Mouse (Mus musculus) CH12.LX (cell line): ENCODE results near the gene Nck2. TPM values are rescaled to one million over a fixed set of nuclear protein-coding genes. Genes with fewer than 3 reads are reported as not detected.

Source experiments
- DNase-seq: peaks from one replicate; pipeline ENCODE4 v3.0.0-alpha.2; 2013; ENCODE audit errors: extremely low read depth
- H3K27ac ChIP-seq: 2 replicates; pipeline ENCODE4 v1.5.1; 2012; ENCODE audit warnings: low read depth, mild to moderate bottlenecking, control low read depth, moderate library complexity; ENCODE audit not compliant: insufficient read depth
- H3K27me3 ChIP-seq: replicated peaks from 2 replicates; pipeline ENCODE3; 2012; ENCODE audit warnings: inconsistent platforms
- H3K36me3 ChIP-seq, 2 experiments: replicated peaks in 1 of 2; 2 replicates each; pipeline versions ENCODE3 to v1.6.1; 2012; ENCODE audit warnings: inconsistent platforms in 1 of 2, low read length in 1 of 2, mild to moderate bottlenecking in 1 of 2, mixed read lengths in 1 of 2, moderate library complexity in 1 of 2; ENCODE audit not compliant: control insufficient read depth in 1 of 2, insufficient read depth in 1 of 2
- H3K4me1 ChIP-seq, 2 experiments: 2 replicates each; pipeline ENCODE4 v1.6.1; 2012; ENCODE audit warnings: inconsistent platforms in 1 of 2, moderate library complexity in 1 of 2; ENCODE audit not compliant: insufficient read depth in 2 of 2, control insufficient read depth in 1 of 2
- H3K4me2 ChIP-seq: 2 replicates; pipeline ENCODE4 v1.6.1; 2012; ENCODE audit warnings: low read depth, mild to moderate bottlenecking, control low read depth; ENCODE audit not compliant: poor library complexity, insufficient read depth, severe bottlenecking
- H3K4me3 ChIP-seq, 3 experiments: fragments of 150-350 bp in 1 of 3; sonication (generic) in 1 of 3; replicated peaks in 1 of 3; 2 replicates each; pipeline versions ENCODE3 to v1.5.1; 2011 to 2012; ENCODE audit warnings: low read depth in 2 of 3, low read length in 2 of 3, mild to moderate bottlenecking in 2 of 3, moderate library complexity in 2 of 3, control low read depth in 1 of 3, improper control_type of control experiment in 1 of 3, inconsistent platforms in 1 of 3, mixed read lengths in 1 of 3; ENCODE audit not compliant: poor library complexity in 1 of 3
- H3K79me2 ChIP-seq: replicated peaks from 2 replicates; pipeline ENCODE4 v1.6.1; 2012; ENCODE audit warnings: mild to moderate bottlenecking, moderate library complexity; ENCODE audit not compliant: control insufficient read depth, poor library complexity, insufficient read depth, severe bottlenecking; ENCODE audit errors: extremely low read depth
- H3K9ac ChIP-seq: 2 replicates; pipeline ENCODE4 v1.6.1; 2012; ENCODE audit warnings: low read depth, mild to moderate bottlenecking, control low read depth, moderate library complexity; ENCODE audit not compliant: insufficient read depth
- H3K9me3 ChIP-seq: replicated peaks from 2 replicates; pipeline ENCODE3; 2012; ENCODE audit warnings: low read length, inconsistent platforms, mixed read lengths
- CHD1 ChIP-seq: IDR thresholded peaks from 2 replicates; pipeline ENCODE4 v1.6.1; 2012; ENCODE audit warnings: low read depth, low read length, improper control_type of control experiment, inconsistent platforms
- E2F4 ChIP-seq: IDR thresholded peaks from 2 replicates; pipeline ENCODE4 v1.6.1; 2011; ENCODE audit warnings: low read depth, low read length, improper control_type of control experiment; ENCODE audit not compliant: insufficient replicate concordance
- EP300 ChIP-seq: IDR thresholded peaks from 2 replicates; pipeline ENCODE4 v1.6.1; 2011; ENCODE audit warnings: low read length, improper control_type of control experiment
- ETS1 ChIP-seq: conservative IDR thresholded peaks from 2 replicates; pipeline ENCODE4 v1.6.1; 2012; ENCODE audit warnings: low read depth, mild to moderate bottlenecking, inconsistent platforms, low read length, improper control_type of control experiment, moderate library complexity
- IRF4 ChIP-seq: IDR thresholded peaks from 2 replicates; pipeline ENCODE4 v1.6.1; 2014; ENCODE audit warnings: low read depth, mild to moderate bottlenecking, inconsistent platforms, low read length, improper control_type of control experiment
- JUN ChIP-seq: IDR thresholded peaks from 2 replicates; pipeline ENCODE4 v1.6.1; 2011; ENCODE audit warnings: low read depth, mild to moderate bottlenecking, low read length, improper control_type of control experiment, moderate library complexity; ENCODE audit not compliant: insufficient read depth
- JUND ChIP-seq: conservative IDR thresholded peaks from 2 replicates; pipeline ENCODE4 v1.6.1; 2011; ENCODE audit warnings: low read depth, low read length, improper control_type of control experiment
- KAT2A ChIP-seq: IDR thresholded peaks from 2 replicates; pipeline ENCODE4 v1.6.1; 2012; ENCODE audit warnings: low read length, improper control_type of control experiment, inconsistent platforms; ENCODE audit not compliant: insufficient replicate concordance
- MYC ChIP-seq: IDR thresholded peaks from 2 replicates; pipeline ENCODE4 v1.6.1; 2011; ENCODE audit warnings: low read depth, mild to moderate bottlenecking, improper control_type of control experiment, low read length
- NRF1 ChIP-seq: IDR thresholded peaks from 2 replicates; pipeline ENCODE4 v1.6.1; 2014; ENCODE audit warnings: low read depth, mild to moderate bottlenecking, inconsistent platforms, low read length, improper control_type of control experiment, moderate library complexity
- RAD21 ChIP-seq: IDR thresholded peaks from 2 replicates; pipeline ENCODE4 v1.6.1; 2011; ENCODE audit warnings: low read depth, mild to moderate bottlenecking, low read length, improper control_type of control experiment, moderate library complexity
- RCOR1 ChIP-seq: conservative IDR thresholded peaks from 2 replicates; pipeline ENCODE4 v1.6.1; 2012; ENCODE audit warnings: low read depth, mild to moderate bottlenecking, inconsistent platforms, low read length, improper control_type of control experiment
- SIN3A ChIP-seq: IDR thresholded peaks from 2 replicates; pipeline ENCODE4 v1.6.1; 2012; ENCODE audit warnings: low read length, improper control_type of control experiment, inconsistent platforms
- TCF12 ChIP-seq: IDR thresholded peaks from 2 replicates; pipeline ENCODE4 v1.6.1; 2014; ENCODE audit warnings: low read depth, mild to moderate bottlenecking, inconsistent platforms, low read length, improper control_type of control experiment
- ZC3H11A ChIP-seq: IDR thresholded peaks from 2 replicates; pipeline ENCODE4 v1.6.1; 2012; ENCODE audit warnings: low read depth, mild to moderate bottlenecking, inconsistent platforms, low read length, improper control_type of control experiment
- ZNF384 ChIP-seq: IDR thresholded peaks from 2 replicates; pipeline ENCODE4 v1.6.1; 2012; ENCODE audit warnings: low read depth, low read length, improper control_type of control experiment, inconsistent platforms
- dilution Hi-C: fragments of 300-500 bp; cut with MboI; formaldehyde crosslinking; loops from 2 replicates; pipeline ENCODE4 v1.14.3; 2020; ENCODE audit warnings: low sequenced_read_pairs; ENCODE audit not compliant: extremely low pct_unique_long_range_greater_than_20kb, extremely low pct_ligation_motif_present
- in situ Hi-C: fragments of 300-500 bp; cut with MboI; formaldehyde crosslinking; loops from 3 replicates; pipeline ENCODE4 v1.14.3; 2019; ENCODE audit warnings: low sequenced_read_pairs, low pct_ligation_motif_present, low pct_unique_long_range_greater_than_20kb, mixed read lengths
- polyA plus RNA-seq: library from polyadenylated mRNA; unstranded; fragments of >175 nt; gene quantifications from 2 replicates; pipeline ENCODE4 v1.2.1, GENCODE M21; 2012; ENCODE audit warnings: low read depth; ENCODE audit not compliant: insufficient read length
- total RNA-seq, 2 experiments: library from RNA; depleted of rRNA; stranded (reverse); fragments of 300-350 nt in 1 of 2; fragments of >200 nt in 1 of 2; gene quantifications; 2 replicates each; pipeline ENCODE4 v1.2.3; 2012 to 2014

Gene Nck2
- total and polyA plus RNA-seq, 3 experiments: 4.4 to 7.6 (median 4.6) TPM

DNA sequence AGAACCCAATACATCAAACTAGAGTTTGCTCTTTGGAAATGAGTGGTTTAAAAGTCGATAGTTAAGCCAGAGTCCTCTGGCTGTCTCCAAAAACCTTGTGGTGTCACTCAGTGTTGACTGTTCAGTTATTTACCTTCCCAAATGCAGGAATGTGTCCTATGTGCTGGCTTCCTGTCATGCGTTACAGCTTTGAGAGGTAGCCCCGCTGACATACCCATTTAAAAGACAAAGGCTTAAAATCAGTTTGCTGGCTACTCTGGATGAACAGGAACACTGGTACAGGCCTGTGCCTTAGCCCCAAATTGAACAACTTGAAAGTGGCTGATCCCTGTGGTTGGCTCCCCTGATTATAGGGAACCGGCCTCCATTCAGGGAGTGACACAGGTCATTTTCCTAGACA is 126.7 kb downstream of the Nck2 start:
- no peak for DNase-seq
- Histone ChIP-seq H3K9ac (no peak overlapping the region), H3K4me3 (no peak overlapping the region), H3K9me3 (no peaks in the 10 kb centered on the region), H3K27me3 (no peaks in the 10 kb centered on the region), H3K36me3 (peaks cover 0 to 22% of the 10 kb centered on the region in 2 experiments), H3K4me1 (no peaks in the 10 kb centered on the region), H3K79me2 (no peaks in the 10 kb centered on the region), H3K27ac (no peak overlapping the region), H3K4me2 (no peak overlapping the region)
- in situ Hi-C loops (no loop called here), dilution Hi-C loops (no loop called here)
- TF ChIP-seq RAD21: no peak

DNA sequence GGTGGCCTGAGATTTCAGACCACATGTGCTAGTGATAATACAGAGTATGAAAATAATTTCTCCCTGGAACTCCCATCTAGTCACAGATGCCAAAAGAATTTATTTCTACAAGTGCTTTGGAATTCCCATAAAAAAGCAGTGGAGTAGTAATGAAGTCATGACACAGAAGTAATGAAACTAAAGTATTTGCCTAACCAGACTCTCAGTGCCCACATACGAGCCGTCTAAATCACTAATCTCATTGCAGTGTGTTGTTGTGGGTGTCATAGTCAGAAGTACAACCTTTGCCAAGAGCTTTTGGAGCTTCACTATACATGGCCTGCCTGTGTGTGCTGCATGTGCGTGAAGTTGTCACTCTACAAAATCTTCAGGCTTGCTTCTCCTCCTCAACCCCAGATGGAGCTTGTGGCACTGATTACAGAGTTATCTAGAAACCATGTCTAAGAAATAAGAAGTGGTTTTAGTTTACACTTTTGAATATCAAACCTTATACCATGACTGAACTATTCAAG is 130.5 kb downstream of the Nck2 start:
- no peak overlapping the region for H3K9ac ChIP-seq
- H3K9me3 ChIP-seq: no peaks in the 10 kb centered on the region
- no peak overlapping the region for H3K4me3 ChIP-seq
- in situ Hi-C loops: no loop called here
- H3K27ac ChIP-seq: no peak overlapping the region
- no peaks in the 10 kb centered on the region for H3K4me1 ChIP-seq
- H3K79me2 ChIP-seq: no peaks in the 10 kb centered on the region
- H3K4me2 ChIP-seq: no peak overlapping the region
- TF ChIP-seq SIN3A (no peak), EP300 (no peak), TCF12 (no peak), JUND (no peak), NRF1 (no peak), ZNF384 (no peak), RCOR1 (no peak), CHD1 (no peak), KAT2A (no peak), ETS1 (no peak), ZC3H11A (no peak), IRF4 (no peak), E2F4 (no peak), MYC (no peak), JUN (no peak)
- TF ChIP-seq, all 38 proteins: peak for 0
- no peak for DNase-seq
- dilution Hi-C loops: no loop called here
- Histone ChIP-seq H3K27me3 (no peaks in the 10 kb centered on the region), H3K36me3 (peaks cover 0 to 5% of the 10 kb centered on the region in 2 experiments)
